Mouse (Mus musculus): ENCODE results near the gene Thegl. TPM values are rescaled to one million over a fixed set of nuclear protein-coding genes. Genes with fewer than 3 reads are reported as not detected.

Gene Thegl
- polyA plus RNA-seq, 1 experiment from 2014 or later, result 6.3 TPM

- H3K4me2 ChIP-seq (replicated peaks; ENCODE audit: low read depth), result peak overlapping the region; percentile 41; the same call in 1 of the 2 replicates
- ATAC-seq, result no peak
- 33% methylated on average over 17 of the region's 17 CpGs for WGBS
These were observed 45.7 kb downstream of the Thegl start for GRCm38 (mm10) chr5:77061372-77062038.

GRCm38 (mm10) chr5:77067321-77067720, 51.5 kb downstream of the Thegl start:
- Histone ChIP-seq H3K4me3 (ENCODE audit: low read depth, low read length) (no peak overlapping the region), H3K27ac (ENCODE audit: low read depth, low read length) (no peak overlapping the region), H3K4me1 (replicated peaks; ENCODE audit: control insufficient read depth, insufficient read depth, low read length) (no peaks in the 10 kb centered on the region), H3K9me3 (ENCODE audit: control insufficient read depth) (no peaks in the 10 kb centered on the region), H3K36me3 (ENCODE audit: control insufficient read depth, insufficient read depth) (no peaks in the 10 kb centered on the region), H3K4me2 (replicated peaks; ENCODE audit: low read depth) (no peak overlapping the region), H3K27me3 (replicated peaks; ENCODE audit: control insufficient read depth, insufficient read depth, low read length) (no peaks in the 10 kb centered on the region), H3K9ac (ENCODE audit: low read depth, low read length) (no peak overlapping the region)
- no peak for ATAC-seq
- 69% methylated on average over 8 of the region's 8 CpGs for WGBS
- TF ChIP-seq CTCF (IDR thresholded peaks at IDR 0.05; ENCODE audit: low read depth), result no peak

More at GRCm38 (mm10) chr5:77061372-77062038, 45.7 kb downstream of the Thegl start:
- no peak overlapping the region for H3K9ac ChIP-seq (ENCODE audit: low read depth, low read length)
- peak; percentile 88 for TF ChIP-seq CTCF (IDR thresholded peaks at IDR 0.05; ENCODE audit: low read depth)
- no peak overlapping the region for H3K27ac ChIP-seq (ENCODE audit: low read depth, low read length)
- H3K4me3 ChIP-seq (ENCODE audit: low read depth, low read length), result no peak overlapping the region
- no peaks in the 10 kb centered on the region for H3K4me1 ChIP-seq (replicated peaks; ENCODE audit: control insufficient read depth, insufficient read depth, low read length)
- H3K9me3 ChIP-seq (ENCODE audit: control insufficient read depth), result no peaks in the 10 kb centered on the region
- H3K36me3 ChIP-seq (ENCODE audit: control insufficient read depth, insufficient read depth), result no peaks in the 10 kb centered on the region
- no peaks in the 10 kb centered on the region for H3K27me3 ChIP-seq (replicated peaks; ENCODE audit: control insufficient read depth, insufficient read depth, low read length)

GRCm38 (mm10) chr5:77070987-77071386, 55.2 kb downstream of the Thegl start:
- Histone ChIP-seq H3K4me2 (replicated peaks; ENCODE audit: low read depth) (no peak overlapping the region), H3K27ac (ENCODE audit: low read depth, low read length) (no peak overlapping the region), H3K36me3 (ENCODE audit: control insufficient read depth, insufficient read depth) (no peaks in the 10 kb centered on the region), H3K27me3 (replicated peaks; ENCODE audit: control insufficient read depth, insufficient read depth, low read length) (no peaks in the 10 kb centered on the region), H3K9ac (ENCODE audit: low read depth, low read length) (no peak overlapping the region), H3K4me1 (replicated peaks; ENCODE audit: control insufficient read depth, insufficient read depth, low read length) (no peaks in the 10 kb centered on the region), H3K9me3 (ENCODE audit: control insufficient read depth) (no peaks in the 10 kb centered on the region), H3K4me3 (ENCODE audit: low read depth, low read length) (no peak overlapping the region)
- peak; percentile 43; the same call in 1 of the 2 replicates for TF ChIP-seq CTCF (IDR thresholded peaks at IDR 0.05; ENCODE audit: low read depth)
- WGBS, result 82% methylated on average over 2 of the region's 2 CpGs
- no peak for ATAC-seq

GRCm38 (mm10) chr5:77071626-77072025, 55.8 kb downstream of the Thegl start:
- Histone ChIP-seq H3K9me3 (ENCODE audit: control insufficient read depth) (no peaks in the 10 kb centered on the region), H3K36me3 (ENCODE audit: control insufficient read depth, insufficient read depth) (no peaks in the 10 kb centered on the region), H3K4me1 (replicated peaks; ENCODE audit: control insufficient read depth, insufficient read depth, low read length) (no peaks in the 10 kb centered on the region), H3K4me2 (replicated peaks; ENCODE audit: low read depth) (no peak overlapping the region), H3K27me3 (replicated peaks; ENCODE audit: control insufficient read depth, insufficient read depth, low read length) (no peaks in the 10 kb centered on the region), H3K27ac (ENCODE audit: low read depth, low read length) (no peak overlapping the region), H3K4me3 (ENCODE audit: low read depth, low read length) (no peak overlapping the region), H3K9ac (ENCODE audit: low read depth, low read length) (no peak overlapping the region)
- 71% methylated on average over 3 of the region's 3 CpGs for WGBS
- no peak for ATAC-seq
- TF ChIP-seq CTCF (IDR thresholded peaks at IDR 0.05; ENCODE audit: low read depth), result peak; percentile 72

- no peak for ATAC-seq
- no peak overlapping the region for H3K9ac ChIP-seq (ENCODE audit: low read depth, low read length)
- no peaks in the 10 kb centered on the region for H3K27me3 ChIP-seq (replicated peaks; ENCODE audit: control insufficient read depth, insufficient read depth, low read length)
- no peaks in the 10 kb centered on the region for H3K9me3 ChIP-seq (ENCODE audit: control insufficient read depth)
- H3K4me3 ChIP-seq (ENCODE audit: low read depth, low read length), result no peak overlapping the region
- TF ChIP-seq CTCF (IDR thresholded peaks at IDR 0.05; ENCODE audit: low read depth), result no peak
- no peaks in the 10 kb centered on the region for H3K36me3 ChIP-seq (ENCODE audit: control insufficient read depth, insufficient read depth)
- H3K4me1 ChIP-seq (replicated peaks; ENCODE audit: control insufficient read depth, insufficient read depth, low read length), result no peaks in the 10 kb centered on the region
- H3K4me2 ChIP-seq (replicated peaks; ENCODE audit: low read depth), result no peak overlapping the region
- no peak overlapping the region for H3K27ac ChIP-seq (ENCODE audit: low read depth, low read length)
- WGBS, result 84% methylated on average over 8 of the region's 8 CpGs
These were observed 58.0 kb downstream of the Thegl start for GRCm38 (mm10) chr5:77073794-77074193.

GRCm38 (mm10) chr5:77074914-77075313, 59.1 kb downstream of the Thegl start:
- Histone ChIP-seq H3K9ac (ENCODE audit: low read depth, low read length) (no peak overlapping the region), H3K9me3 (ENCODE audit: control insufficient read depth) (no peaks in the 10 kb centered on the region), H3K36me3 (ENCODE audit: control insufficient read depth, insufficient read depth) (no peaks in the 10 kb centered on the region), H3K27me3 (replicated peaks; ENCODE audit: control insufficient read depth, insufficient read depth, low read length) (no peaks in the 10 kb centered on the region), H3K4me3 (ENCODE audit: low read depth, low read length) (no peak overlapping the region), H3K27ac (ENCODE audit: low read depth, low read length) (no peak overlapping the region), H3K4me1 (replicated peaks; ENCODE audit: control insufficient read depth, insufficient read depth, low read length) (no peaks in the 10 kb centered on the region), H3K4me2 (replicated peaks; ENCODE audit: low read depth) (no peak overlapping the region)
- no peak for ATAC-seq
- TF ChIP-seq CTCF (IDR thresholded peaks at IDR 0.05; ENCODE audit: low read depth), result no peak
- 78% methylated on average over 2 of the region's 2 CpGs for WGBS

Measured in intestine, postnatal 0 days (tissue).